Mouse (Mus musculus): ENCODE measurements around the gene Fbxl2.
A peak's percentile ranks its signal among the peaks of the same experiment; 100 is the strongest.

Gene Fbxl2

DNA sequence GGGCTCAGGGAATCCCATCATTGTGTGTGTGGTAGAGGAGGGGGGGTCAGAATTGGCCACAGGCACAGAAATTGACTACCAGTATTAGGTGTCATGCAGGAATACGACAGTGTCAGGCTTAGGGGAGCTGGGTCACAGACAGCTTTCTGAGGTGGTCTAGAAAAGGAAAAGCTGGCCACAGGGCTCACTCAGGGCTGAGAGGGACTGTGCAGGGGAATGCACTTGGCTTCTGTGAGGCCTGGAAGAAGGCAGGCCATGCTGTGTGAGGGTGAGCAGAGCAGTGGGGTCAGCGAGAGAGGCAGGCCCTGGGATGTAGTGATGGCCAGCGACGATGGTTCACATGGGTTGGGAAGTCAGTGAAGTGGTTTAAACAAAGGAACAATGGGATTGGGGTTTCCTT lies 72.1 kb downstream of the Fbxl2 start:
- DNase-seq (ENCODE audit: low spot score in 2 of 2), result no peak

DNA sequence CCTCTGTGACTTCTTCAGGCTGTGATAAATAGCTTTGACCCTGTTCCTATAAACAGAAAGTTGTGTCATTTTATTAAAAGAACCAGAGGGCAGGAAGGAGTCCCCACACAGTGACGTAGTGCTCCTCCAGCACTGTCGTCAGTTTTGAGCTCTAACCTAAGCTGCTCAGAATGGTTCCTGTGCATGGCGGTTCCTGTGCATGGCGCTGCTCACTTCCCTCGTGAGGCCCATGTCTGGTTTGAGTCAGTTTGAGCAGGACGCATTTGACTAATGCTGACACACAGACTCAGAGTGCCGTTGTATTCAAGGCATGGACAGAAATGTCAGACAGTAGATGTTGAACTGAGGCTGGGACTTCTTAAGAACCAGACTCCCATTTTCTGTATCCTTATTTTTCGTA lies 74.4 kb downstream of the Fbxl2 start:
- no peak for DNase-seq (ENCODE audit: low spot score in 2 of 2)

DNA sequence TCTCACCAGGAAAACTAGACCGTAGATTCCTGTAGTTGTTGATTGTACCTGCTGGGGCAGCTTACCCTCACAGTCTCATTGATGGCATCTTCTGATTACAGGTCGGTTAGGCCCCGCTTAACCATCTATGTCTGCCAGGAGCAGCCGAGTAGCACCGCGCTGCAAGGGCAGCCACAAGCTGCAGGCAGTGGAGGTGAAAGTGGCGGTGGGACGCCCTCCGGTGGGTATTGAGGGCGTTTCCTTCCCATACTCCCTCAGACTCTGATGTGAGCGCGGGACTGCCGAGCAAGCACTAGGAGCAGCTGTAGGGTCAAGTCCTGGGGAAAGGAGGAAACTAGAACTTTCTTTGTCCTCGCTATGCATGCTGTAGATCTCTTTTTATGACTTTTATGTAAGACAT lies 76.0 kb downstream of the Fbxl2 start:
- DNase-seq (ENCODE audit: low spot score in 2 of 2), result peak; percentile 70 to 82

DNA sequence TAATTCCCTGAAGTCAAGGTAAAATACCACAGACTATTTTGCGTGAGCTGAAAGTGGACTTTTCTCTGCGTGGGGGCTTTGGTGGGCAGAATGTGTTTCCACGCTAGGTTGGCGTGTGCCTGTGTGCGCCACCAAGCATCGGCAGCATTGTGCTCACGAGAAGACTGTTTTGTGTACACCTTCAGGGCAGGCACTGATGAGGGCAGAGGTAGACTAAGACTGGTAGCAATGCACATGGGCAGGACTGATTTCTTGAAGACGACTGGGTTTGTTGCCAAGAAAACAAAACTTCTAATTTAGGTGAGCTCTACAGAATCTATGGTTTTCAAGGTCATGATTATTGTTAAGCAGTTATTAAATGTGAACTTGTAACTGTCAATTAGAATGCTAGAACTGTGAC lies 76.6 kb downstream of the Fbxl2 start:
- DNase-seq (ENCODE audit: low spot score in 2 of 2), result no peak

DNA sequence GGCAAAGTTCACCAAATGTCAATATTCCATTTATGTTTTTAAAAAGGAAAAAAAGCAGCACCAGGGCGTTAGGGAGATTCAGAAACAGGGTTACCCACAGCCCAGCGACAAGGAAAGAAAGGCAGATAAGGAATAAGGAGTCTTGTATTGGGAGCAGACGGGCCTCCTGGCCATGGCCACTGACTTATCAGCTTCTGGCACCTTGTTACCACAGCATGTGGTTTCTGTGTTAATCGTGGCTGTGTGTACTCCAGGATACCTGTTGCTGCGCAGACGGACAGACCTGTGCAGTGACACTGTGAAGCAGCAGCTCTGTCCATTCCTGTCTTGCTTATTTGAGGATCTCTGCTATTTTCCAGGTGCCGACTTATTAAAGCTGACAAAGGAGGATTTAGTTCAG lies 77.0 kb downstream of the Fbxl2 start:
- DNase-seq (ENCODE audit: low spot score in 2 of 2), result peak; percentile 81 to 82

DNA sequence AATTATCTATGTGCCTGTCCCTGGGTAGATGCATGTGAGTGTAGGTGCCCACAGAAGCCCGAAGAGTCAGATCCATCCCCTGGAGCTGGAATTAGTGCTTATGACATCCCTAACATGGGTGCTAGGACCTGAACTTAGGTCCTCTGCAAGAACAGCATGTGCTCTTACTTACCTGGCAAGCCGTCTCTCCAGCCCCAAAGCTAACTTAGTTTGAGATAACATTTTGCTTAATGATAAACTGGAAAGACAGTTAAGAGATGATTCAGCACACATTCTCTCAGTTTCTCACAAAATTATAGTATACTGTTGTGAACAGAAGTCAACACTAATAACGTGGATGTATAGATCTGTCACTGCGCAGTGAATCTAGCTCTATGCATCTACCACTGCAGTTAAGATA lies 79.2 kb downstream of the Fbxl2 start:
- DNase-seq (ENCODE audit: low spot score in 2 of 2), result no peak

DNA sequence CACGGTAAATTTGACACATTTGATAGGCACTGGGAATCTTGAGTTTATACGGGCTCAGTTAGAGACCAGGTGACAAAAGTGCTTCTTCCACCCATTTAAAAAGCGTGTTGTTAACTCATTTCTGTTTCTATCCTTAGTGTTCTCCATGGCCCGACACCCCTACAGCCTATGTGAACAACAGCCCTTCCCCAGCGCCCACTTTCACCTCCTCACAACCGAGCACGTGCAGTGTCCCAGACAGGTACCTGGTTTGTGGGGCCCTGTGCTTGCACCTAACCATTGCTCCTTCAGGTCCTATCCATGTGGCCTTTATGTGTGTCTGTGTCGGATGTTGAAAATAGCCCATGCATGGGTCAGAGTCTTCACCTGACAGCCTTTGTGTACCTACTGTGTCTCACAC lies 81.6 kb downstream of the Fbxl2 start:
- DNase-seq (ENCODE audit: low spot score in 2 of 2), result no peak

DNA sequence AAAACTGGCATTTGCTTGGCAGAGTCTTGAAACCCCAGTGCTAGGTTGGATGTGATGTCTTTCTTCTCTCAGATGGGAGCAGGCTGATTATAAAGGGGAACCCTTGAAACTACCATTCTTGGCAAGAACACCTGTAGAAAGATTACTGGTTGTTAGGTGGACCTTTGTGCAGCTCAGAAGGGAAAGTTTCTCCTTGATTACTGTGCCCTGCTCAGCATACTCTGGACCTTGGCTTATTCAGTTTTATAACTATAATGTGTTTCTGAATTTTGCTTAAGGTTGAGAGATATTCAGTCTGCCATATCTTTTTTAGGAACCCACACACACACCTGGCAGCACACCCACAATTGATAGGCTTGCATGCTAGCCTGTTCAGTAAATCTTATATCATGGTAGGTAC lies 82.3 kb downstream of the Fbxl2 start:
- no peak for DNase-seq (ENCODE audit: low spot score in 2 of 2)

DNA sequence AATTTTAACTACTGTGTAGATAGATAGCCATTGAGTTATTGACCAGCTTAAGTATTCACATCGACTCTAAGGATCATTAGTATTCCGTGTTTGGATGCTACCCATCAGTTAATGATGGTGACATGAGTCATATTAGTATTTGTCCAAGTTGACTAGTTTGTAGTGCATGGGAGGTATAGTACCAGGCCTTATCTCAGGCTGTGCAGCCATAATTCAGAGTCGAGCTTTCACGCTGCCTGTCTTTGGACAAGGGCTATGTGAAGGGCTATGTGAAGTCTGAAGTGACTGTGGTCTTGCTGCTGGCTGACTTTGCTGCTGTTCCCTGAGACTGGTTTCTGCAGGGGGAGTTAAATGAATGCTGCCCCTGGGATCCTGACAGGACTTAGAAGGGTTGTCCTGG lies 88.2 kb downstream of the Fbxl2 start:
- DNase-seq (ENCODE audit: low spot score in 2 of 2), result no peak

DNA sequence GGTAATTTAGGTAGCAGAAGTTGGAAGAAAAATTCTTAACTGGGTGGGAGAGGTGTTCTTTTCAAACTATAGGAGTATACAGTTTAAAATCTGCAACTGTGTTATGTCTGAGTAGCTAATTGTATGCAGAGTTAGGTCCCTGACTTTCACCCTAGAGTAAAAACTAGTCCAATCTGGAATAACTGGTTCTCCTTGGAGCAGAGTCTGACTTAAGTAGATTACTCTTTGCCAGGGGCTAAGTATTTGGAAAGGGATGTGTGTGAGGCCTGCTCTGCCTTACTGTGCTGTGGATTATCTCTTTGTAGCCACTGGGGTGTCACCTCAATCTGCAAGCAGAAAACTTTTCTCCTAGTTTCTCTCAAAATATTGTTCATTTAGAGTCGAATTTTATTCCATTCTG lies 98.8 kb downstream of the Fbxl2 start:
- DNase-seq (ENCODE audit: low spot score in 2 of 2), result no peak

DNA sequence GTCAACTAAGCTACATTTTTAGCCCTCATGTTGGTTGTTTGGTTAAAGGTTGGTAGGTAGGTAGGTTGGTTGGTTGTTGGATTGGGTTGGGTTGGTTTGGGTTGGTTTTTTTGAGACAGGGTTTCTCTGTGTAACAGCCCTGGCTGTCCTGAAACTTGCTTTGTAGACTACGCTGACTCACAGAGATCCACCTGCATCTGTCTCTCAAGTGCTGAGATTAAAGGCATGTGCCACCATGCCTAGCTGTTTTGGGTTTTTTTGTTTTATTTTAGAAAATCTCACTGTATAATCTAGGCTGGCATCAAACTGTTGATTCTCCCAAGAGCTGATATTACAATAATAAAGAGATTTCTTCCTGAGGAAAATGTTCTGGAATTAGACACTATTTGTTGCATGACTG lies 102.6 kb downstream of the Fbxl2 start:
- DNase-seq (ENCODE audit: low spot score in 2 of 2), result no peak

DNA sequence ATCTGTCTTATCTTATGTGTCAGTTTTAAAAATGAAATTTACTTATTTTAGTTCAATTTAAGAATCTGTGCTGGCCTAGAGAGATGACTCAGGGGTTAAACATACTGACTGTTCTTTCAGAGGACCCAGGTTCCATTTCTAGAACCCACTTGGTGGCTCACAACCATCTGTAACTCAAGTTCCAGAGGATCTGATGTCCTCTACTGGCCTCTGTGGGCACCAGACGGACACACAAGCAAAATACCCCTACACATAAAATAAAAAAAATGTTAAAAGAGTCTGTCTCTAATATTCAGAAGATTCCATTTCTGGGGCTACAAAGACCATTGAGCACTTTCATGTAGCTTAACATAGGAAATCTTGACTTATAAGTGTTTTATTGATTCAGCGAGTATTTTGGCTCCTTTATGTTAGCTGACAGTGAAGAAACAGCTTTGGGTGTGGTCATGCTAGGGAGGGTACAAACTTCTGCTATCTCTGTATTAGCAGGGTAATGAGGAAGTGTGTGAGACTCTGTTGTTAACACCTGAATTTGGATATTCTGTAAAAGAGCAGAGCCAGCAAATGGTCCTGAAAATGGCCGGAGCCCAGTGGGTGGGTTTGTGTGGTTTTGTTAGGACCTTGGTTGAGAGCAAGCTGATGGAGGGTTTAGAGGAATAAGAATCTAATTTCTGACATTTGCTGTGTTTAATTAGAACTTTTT lies 104.7 kb downstream of the Fbxl2 start:
- DNase-seq (ENCODE audit: low spot score in 2 of 2), result peak in 1 of 2 experiments; percentile 69

DNA sequence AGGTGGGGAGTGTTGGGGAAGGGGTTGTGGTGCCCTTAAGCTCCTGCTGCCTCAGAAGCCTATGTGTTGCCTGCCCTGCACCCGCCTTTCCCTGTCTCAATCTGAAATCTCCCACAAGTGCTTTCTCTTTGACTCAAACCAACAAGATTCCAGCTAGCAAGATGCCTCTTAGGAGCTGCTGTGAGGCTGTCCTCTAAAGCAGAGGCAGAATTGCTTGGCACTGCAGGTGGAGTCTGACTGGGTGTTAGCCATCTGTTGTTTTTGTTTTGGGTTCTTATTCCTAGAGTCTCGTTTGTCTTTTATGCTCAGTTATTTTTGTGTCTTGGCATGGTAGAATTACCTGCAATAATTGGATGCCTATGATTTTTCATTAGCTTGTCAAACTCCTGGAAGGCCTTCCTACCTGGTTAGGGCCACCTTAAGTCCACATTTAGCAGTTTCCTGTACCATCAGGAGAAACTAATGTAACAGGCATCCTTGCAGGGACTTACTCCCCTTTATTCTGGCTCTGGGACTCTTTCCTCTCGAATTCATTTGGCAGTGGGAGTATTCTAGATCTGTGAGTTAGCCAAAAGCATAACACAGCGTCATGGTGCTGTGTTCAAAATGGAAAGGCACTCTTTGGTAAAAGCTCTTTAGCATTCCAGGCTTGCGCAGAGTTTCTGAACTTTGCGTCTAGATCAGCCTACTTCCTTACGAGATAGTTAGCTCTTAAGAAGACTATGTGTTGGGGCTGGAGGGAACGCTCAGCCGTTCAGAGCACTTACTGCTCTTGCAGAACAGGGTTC lies 106.7 kb downstream of the Fbxl2 start:
- no peak for DNase-seq (ENCODE audit: low spot score in 2 of 2)

DNA sequence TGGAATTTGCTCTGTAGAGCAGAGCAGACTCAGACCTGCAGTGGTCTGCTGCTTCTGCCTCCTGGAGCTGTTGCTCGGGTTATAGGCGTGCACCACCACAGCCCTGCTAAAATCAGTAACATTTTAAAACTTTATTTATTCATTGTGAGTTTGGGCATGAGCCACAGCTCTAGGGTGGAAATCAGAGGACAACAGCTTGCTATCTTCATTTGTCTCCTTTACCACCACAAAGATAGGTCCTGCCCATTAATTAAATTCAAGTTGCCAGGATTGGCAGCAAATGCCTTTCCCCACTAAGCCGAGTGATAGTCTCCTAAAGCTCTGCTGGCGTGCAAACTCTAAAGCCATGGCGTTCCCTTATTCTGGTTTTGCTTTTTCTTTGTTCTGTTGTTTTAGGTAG lies 110.4 kb downstream of the Fbxl2 start:
- no peak for DNase-seq (ENCODE audit: low spot score in 2 of 2)

DNA sequence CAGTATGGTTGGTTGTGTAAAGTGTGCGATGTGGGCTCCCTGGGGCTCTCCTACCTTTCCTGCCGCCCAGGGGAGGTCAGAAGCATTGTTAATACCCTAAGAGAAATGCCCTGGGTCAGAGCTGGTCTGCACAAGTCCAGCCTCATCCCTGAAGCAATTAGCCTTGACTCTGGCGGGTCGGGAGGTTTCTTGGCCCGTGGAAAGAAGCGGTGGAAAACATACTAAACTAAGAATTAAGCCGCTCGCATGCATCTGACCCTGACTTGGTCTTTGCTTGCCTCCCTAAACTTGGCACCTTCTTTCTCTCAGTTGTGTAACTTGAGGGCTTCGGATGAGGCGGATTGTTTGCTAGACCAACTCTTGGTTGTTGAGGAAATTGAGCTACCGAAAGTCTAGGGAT lies 113.5 kb downstream of the Fbxl2 start:
- peak; percentile 16 to 65 for DNase-seq (ENCODE audit: low spot score in 2 of 2)

DNA sequence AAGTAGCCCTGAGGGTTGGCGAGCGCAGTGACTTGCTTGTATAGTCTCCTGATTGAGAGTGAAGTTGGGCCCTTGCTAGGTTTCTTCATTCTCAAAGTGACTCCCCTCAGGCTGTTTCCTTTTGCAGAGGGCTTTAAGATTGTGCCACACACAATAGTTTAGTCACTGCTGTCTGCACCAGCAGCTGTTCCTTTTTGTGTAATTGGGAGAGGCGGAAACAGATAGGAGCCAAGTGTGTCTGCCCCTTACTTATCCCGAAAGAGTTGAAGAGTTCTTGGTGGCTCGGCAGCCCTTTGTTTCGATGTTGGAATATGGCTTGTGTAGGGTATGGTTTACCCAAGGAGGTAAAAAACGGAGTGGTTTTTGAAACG lies 113.9 kb downstream of the Fbxl2 start:
- DNase-seq (ENCODE audit: low spot score in 2 of 2), result peak in 1 of 2 experiments; percentile 17

DNA sequence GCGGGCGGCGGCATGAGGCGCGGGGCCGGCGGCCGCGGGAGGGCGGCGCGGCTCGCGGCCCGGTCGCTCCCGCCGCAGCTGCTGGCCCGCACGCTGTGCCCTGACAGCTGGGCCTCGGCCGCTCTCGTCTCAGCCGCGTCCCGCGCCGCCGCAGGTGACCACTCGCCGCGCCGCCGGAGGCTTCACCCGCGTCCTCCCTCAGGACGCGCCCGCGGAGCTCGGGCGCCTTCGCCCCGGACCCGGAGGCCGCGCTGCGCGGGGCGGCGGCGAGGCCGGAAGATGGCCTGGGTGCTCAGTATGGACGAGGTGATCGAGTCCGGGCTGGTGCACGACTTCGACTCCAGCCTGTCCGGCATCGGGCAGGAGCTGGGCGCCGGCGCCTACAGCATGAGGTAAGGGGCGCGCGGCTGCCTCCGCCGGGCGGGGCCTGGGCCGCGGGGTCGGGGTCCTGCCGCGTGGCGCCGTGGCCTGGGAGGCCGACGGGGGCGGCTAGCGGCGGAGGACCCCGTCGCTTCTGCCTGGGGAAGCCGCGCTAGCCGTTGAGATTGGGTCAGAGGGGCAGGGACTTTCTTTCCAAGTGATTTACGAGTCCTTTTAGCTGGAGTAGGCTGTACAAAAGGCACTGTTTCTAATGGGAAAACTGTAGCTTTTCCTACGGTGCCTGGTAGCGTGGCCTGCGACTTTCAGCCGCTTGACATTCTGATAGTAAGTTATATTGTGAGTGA lies 114.5 kb downstream of the Fbxl2 start:
- DNase-seq (ENCODE audit: low spot score in 2 of 2), result peak; percentile 43 to 79

DNA sequence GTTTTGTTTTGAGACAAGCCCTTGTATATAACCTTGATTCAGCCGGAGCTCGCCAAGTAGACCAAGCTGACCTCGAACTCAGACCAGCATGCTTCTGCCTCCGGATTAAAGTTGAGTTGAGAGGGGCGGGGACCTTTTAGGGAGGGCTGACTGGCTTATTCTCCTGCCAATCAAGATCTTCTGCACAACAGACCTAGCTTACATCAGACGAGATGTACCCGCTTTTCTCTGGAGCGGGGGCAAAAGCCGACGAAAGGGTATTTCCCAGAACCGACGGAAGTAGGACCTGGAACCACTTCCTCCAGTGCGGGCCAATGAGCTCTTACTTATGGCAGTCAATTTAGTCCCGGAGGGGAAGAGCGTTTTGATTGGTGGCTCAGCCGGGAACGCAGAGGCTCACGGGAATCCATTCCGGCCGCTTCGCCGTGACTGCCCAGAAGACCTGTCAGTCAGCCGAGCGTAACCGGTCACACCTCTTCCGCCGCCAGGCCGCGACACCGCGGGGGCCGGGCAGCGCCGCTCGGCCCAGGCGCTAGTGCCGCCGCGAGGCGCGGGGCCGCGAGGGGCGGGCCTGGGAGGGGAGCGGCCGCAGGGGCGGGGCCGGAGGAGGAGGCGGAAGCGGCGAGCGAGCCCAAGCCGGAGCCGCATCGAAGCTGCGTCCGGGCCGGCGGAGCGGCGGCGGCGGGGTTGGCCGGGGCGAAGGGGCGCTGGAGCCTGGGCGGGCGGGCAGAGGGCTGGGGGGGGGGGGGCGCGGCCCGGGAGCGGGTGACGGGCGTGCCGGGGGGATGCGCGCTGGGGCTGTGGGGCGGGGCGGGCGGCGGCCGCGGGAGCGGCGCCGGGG lies 115.2 kb downstream of the Fbxl2 start, which contains the start of gene Ubp1:
Gene Ubp1, plus strand, starts transcription at position 401 of the 841 bp plus-strand sequence.
- peak; percentile 94 for DNase-seq (ENCODE audit: low spot score in 2 of 2)

DNA sequence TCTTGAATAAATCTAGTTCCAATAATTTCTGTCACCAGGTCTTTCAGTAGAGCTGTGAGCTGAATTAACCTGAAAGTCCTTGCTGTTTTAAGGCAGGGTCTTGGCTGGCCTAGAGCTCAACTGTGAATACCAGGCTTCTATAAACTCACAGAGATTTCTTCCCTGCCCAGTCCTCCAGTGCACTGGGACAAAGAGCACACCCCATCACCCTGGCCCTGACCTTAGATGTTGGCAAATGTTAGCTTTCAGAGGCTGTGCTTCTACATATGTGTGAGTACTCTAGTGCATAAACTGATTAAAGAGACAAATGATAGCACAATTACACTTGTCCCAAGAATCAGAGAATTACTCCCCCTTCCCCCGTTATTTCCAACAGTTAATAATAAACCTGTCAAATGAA lies 116.3 kb downstream of the Fbxl2 start:
- no peak for DNase-seq (ENCODE audit: low spot score in 2 of 2)

DNA sequence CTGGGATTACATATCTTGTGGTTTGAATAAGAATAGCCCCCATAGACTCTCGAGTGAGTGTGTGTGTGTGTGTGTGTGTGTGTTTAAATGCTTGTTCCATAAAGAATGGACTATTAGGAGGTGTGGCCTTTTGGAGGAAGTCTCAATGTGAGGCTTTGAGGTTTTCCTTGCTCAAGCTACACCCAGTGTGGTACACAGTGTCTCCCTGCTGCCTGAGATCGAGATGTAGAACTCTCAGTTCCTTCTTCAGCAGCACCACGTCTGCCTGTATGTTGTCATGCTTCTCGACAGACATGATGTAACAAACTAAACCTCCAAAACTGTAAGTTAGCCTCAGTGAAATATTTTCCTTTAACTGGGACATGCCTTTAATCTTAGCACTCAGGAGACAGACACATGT lies 117.4 kb downstream of the Fbxl2 start:
- peak in 1 of 2 experiments; percentile 27 for DNase-seq (ENCODE audit: low spot score in 2 of 2)

DNA sequence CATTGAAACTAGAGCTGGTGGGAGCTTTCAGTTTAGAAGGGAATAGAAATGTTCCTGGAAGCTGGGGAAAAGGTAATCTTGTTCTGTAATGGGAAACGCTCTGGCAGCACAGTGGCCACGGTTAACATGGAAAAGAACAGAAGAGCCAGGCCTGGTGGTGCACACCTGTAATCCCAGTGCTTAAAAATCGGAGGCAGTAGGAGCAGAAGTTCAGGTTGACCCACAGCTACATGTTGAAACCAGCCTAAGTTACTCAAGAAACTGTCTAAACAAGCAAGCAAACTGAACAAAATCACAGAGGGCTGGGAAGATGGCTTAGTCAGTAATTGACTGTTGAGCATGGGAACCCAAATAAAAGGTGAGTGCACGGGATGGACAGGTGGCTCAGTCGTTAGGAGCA lies 121.1 kb downstream of the Fbxl2 start:
- no peak for DNase-seq (ENCODE audit: low spot score in 2 of 2)

DNA sequence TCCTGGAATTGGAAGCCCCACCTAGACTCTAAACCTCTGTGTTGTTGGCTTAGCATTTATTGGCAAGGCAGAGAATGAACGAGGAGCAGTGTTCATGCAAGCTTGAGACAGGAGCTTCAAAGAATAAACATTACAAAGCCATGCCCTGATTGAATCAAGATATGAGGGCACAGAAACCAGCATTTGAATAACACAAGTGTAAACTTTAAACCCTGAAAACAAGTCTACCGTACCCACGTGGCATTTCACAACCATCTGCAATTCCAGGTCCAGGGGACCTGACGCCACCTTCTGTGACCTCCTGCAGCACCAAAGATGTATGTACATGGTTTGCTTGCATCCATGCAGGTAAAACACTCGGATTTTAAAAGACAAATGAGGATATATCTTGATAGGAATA lies 123.3 kb downstream of the Fbxl2 start:
- no peak for DNase-seq (ENCODE audit: low spot score in 2 of 2)
